Mouse (Mus musculus) urinary bladder, postnatal 25 days (tissue): ENCODE measurements around the gene Scn1b.

ENCODE experiments used
- DNase-seq: peaks from one replicate; pipeline ENCODE4 v3.0.0; 2022; ENCODE audit warnings: low spot score

The Scn1b gene

GRCm38 (mm10) chr7:31149271-31149670, 22.5 kb upstream of the Scn1b start:
- DNase-seq, result no peak

GRCm38 (mm10) chr7:31148756-31149155, 22.0 kb upstream of the Scn1b start:
- no peak for DNase-seq

GRCm38 (mm10) chr7:31148086-31148485, 21.3 kb upstream of the Scn1b start:
- no peak for DNase-seq

- DNase-seq, result no peak
Observed at GRCm38 (mm10) chr7:31145596-31146160, 18.9 kb upstream of the Scn1b start.

- DNase-seq, result no peak
Observed at GRCm38 (mm10) chr7:31144886-31145285, 18.1 kb upstream of the Scn1b start.

GRCm38 (mm10) chr7:31140941-31141340, 14.1 kb upstream of the Scn1b start:
- DNase-seq, result no peak

GRCm38 (mm10) chr7:31140302-31140701, 13.5 kb upstream of the Scn1b start:
- no peak for DNase-seq

- peak; percentile 40 for DNase-seq
Observed at GRCm38 (mm10) chr7:31139765-31140164, 13.0 kb upstream of the Scn1b start.

- DNase-seq, result no peak
Observed at GRCm38 (mm10) chr7:31135717-31136116, 8.9 kb upstream of the Scn1b start.

- DNase-seq, result no peak
Observed at GRCm38 (mm10) chr7:31131866-31132265, 5.1 kb upstream of the Scn1b start.

- DNase-seq, result peak; percentile 39
Observed at GRCm38 (mm10) chr7:31130841-31131240, 4.0 kb upstream of the Scn1b start.

GRCm38 (mm10) chr7:31130197-31130596, 3.4 kb upstream of the Scn1b start:
- no peak for DNase-seq

GRCm38 (mm10) chr7:31128157-31128705, 1.4 kb upstream of the Scn1b start:
- DNase-seq, result no peak

GRCm38 (mm10) chr7:31126211-31126751, 522 bp downstream of the Scn1b start:
- no peak for DNase-seq

- DNase-seq, result no peak
Observed at GRCm38 (mm10) chr7:31125116-31125515, 1.7 kb downstream of the Scn1b start.

GRCm38 (mm10) chr7:31124381-31124780, 2.4 kb downstream of the Scn1b start:
- no peak for DNase-seq

- no peak for DNase-seq
Observed at GRCm38 (mm10) chr7:31123697-31124096, 3.1 kb downstream of the Scn1b start.

GRCm38 (mm10) chr7:31122641-31123631, 3.9 kb downstream of the Scn1b start:
- DNase-seq, result no peak

GRCm38 (mm10) chr7:31119556-31119955, 7.2 kb downstream of the Scn1b start:
- no peak for DNase-seq

- no peak for DNase-seq
Observed at GRCm38 (mm10) chr7:31118486-31118885, 8.3 kb downstream of the Scn1b start.

- DNase-seq, result no peak
Observed at GRCm38 (mm10) chr7:31117465-31117864, 9.3 kb downstream of the Scn1b start.

GRCm38 (mm10) chr7:31116721-31117145, 10.1 kb downstream of the Scn1b start:
- DNase-seq, result no peak

- DNase-seq, result no peak
Observed at GRCm38 (mm10) chr7:31115587-31116043, 11.2 kb downstream of the Scn1b start.
